Mouse (Mus musculus) testis, postnatal 10 days (tissue): ENCODE measurements around the gene Sipa1l1.

Experiments used
- DNase-seq: peaks from one replicate; pipeline ENCODE4 v3.0.0; 2021; ENCODE audit warnings: low spot score

Gene Sipa1l1

GRCm38 (mm10) chr12:82294906-82295887, 126.1 kb downstream of the Sipa1l1 start:
- DNase-seq, result no peak

GRCm38 (mm10) chr12:82296276-82296675, 127.2 kb downstream of the Sipa1l1 start:
- DNase-seq, result no peak

- no peak for DNase-seq
These were observed 128.1 kb downstream of the Sipa1l1 start for GRCm38 (mm10) chr12:82297196-82297595.

- DNase-seq, result no peak
These were observed 129.7 kb downstream of the Sipa1l1 start for GRCm38 (mm10) chr12:82298662-82299460.

- no peak for DNase-seq
These were observed 135.0 kb downstream of the Sipa1l1 start for GRCm38 (mm10) chr12:82304140-82304539.

GRCm38 (mm10) chr12:82306035-82306434, 136.9 kb downstream of the Sipa1l1 start:
- DNase-seq, result no peak

- no peak for DNase-seq
These were observed 142.5 kb downstream of the Sipa1l1 start for GRCm38 (mm10) chr12:82311593-82311992.

GRCm38 (mm10) chr12:82312091-82312820, 143.1 kb downstream of the Sipa1l1 start:
- DNase-seq, result no peak

GRCm38 (mm10) chr12:82313091-82313490, 144.0 kb downstream of the Sipa1l1 start:
- no peak for DNase-seq

GRCm38 (mm10) chr12:82319436-82320131, 150.5 kb downstream of the Sipa1l1 start:
- DNase-seq, result no peak

- DNase-seq, result no peak
These were observed 151.1 kb downstream of the Sipa1l1 start for GRCm38 (mm10) chr12:82320204-82320603.

- no peak for DNase-seq
These were observed 152.3 kb downstream of the Sipa1l1 start for GRCm38 (mm10) chr12:82321397-82321796.

GRCm38 (mm10) chr12:82321855-82322254, 152.7 kb downstream of the Sipa1l1 start:
- no peak for DNase-seq

- DNase-seq, result no peak
These were observed 153.8 kb downstream of the Sipa1l1 start for GRCm38 (mm10) chr12:82322759-82323451.

GRCm38 (mm10) chr12:82324621-82325020, 155.5 kb downstream of the Sipa1l1 start:
- no peak for DNase-seq

- DNase-seq, result no peak
These were observed 156.4 kb downstream of the Sipa1l1 start for GRCm38 (mm10) chr12:82325502-82325901.

GRCm38 (mm10) chr12:82326438-82326837, 157.3 kb downstream of the Sipa1l1 start:
- DNase-seq, result no peak

GRCm38 (mm10) chr12:82328112-82328511, 159.0 kb downstream of the Sipa1l1 start:
- DNase-seq, result no peak

GRCm38 (mm10) chr12:82332836-82333614, 163.9 kb downstream of the Sipa1l1 start:
- DNase-seq, result no peak

GRCm38 (mm10) chr12:82333999-82334398, 164.9 kb downstream of the Sipa1l1 start:
- DNase-seq, result no peak
